Mouse (Mus musculus): Measurements from ENCODE around the gene Dad1. TPM values are rescaled to one million over a fixed set of nuclear protein-coding genes. Genes with fewer than 3 reads are reported as not detected.

The Dad1 gene
- polyA plus RNA-seq, 1 experiment, result 625 TPM

- H3K27me3 ChIP-seq (ENCODE audit: control insufficient read depth, insufficient read depth, low read length), result no peaks in the 10 kb centered on the region
- H3K4me1 ChIP-seq (ENCODE audit: control insufficient read depth, insufficient read depth, low read length), result no peaks in the 10 kb centered on the region
- H3K4me3 ChIP-seq (ENCODE audit: control insufficient read depth, low read depth, low read length), result peak overlapping the region; percentile 58; the same call in 1 of the 2 replicates
- TF ChIP-seq POLR2A (IDR thresholded peaks at IDR 0.05; ENCODE audit: control insufficient read depth, low read depth, low read length), result no peak
- TF ChIP-seq CTCF (IDR thresholded peaks at IDR 0.05; ENCODE audit: control insufficient read depth, insufficient read depth, insufficient replicate concordance, low read depth, low read length), result no peak
- H3K36me3 ChIP-seq (ENCODE audit: control insufficient read depth, insufficient read depth, low read length), result no peaks in the 10 kb centered on the region; the same call in 1 of the 2 replicates
- no peak overlapping the region for H3K27ac ChIP-seq (ENCODE audit: control insufficient read depth, insufficient read depth, low read depth, low read length)
Observed at GRCm38 (mm10) chr14:54249326-54249725, 4.6 kb downstream of the Dad1 start.

GRCm38 (mm10) chr14:54246232-54246631, 7.7 kb downstream of the Dad1 start:
- no peaks in the 10 kb centered on the region for H3K4me1 ChIP-seq (ENCODE audit: control insufficient read depth, insufficient read depth, low read length)
- no peak overlapping the region for H3K4me3 ChIP-seq (ENCODE audit: control insufficient read depth, low read depth, low read length)
- H3K27ac ChIP-seq (ENCODE audit: control insufficient read depth, insufficient read depth, low read depth, low read length), result no peak overlapping the region
- peaks cover 2% of the 10 kb centered on the region for H3K36me3 ChIP-seq (ENCODE audit: control insufficient read depth, insufficient read depth, low read length)
- H3K27me3 ChIP-seq (ENCODE audit: control insufficient read depth, insufficient read depth, low read length), result no peaks in the 10 kb centered on the region
- TF ChIP-seq CTCF (IDR thresholded peaks at IDR 0.05; ENCODE audit: control insufficient read depth, insufficient read depth, insufficient replicate concordance, low read depth, low read length) (no peak), POLR2A (IDR thresholded peaks at IDR 0.05; ENCODE audit: control insufficient read depth, low read depth, low read length) (no peak)

- Histone ChIP-seq H3K27ac (ENCODE audit: control insufficient read depth, insufficient read depth, low read depth, low read length) (no peak overlapping the region), H3K27me3 (ENCODE audit: control insufficient read depth, insufficient read depth, low read length) (no peaks in the 10 kb centered on the region), H3K4me1 (ENCODE audit: control insufficient read depth, insufficient read depth, low read length) (peaks cover 2% of the 10 kb centered on the region; the same call in 1 of the 2 replicates), H3K4me3 (ENCODE audit: control insufficient read depth, low read depth, low read length) (no peak overlapping the region), H3K36me3 (ENCODE audit: control insufficient read depth, insufficient read depth, low read length) (peaks cover 2% of the 10 kb centered on the region)
- TF ChIP-seq POLR2A (IDR thresholded peaks at IDR 0.05; ENCODE audit: control insufficient read depth, low read depth, low read length), result no peak
- no peak for TF ChIP-seq CTCF (IDR thresholded peaks at IDR 0.05; ENCODE audit: control insufficient read depth, insufficient read depth, insufficient replicate concordance, low read depth, low read length)
Observed at GRCm38 (mm10) chr14:54244183-54244582, 9.7 kb downstream of the Dad1 start.

GRCm38 (mm10) chr14:54240542-54240941, 13.4 kb downstream of the Dad1 start:
- TF ChIP-seq CTCF (IDR thresholded peaks at IDR 0.05; ENCODE audit: control insufficient read depth, insufficient read depth, insufficient replicate concordance, low read depth, low read length), result no peak
- no peak for TF ChIP-seq POLR2A (IDR thresholded peaks at IDR 0.05; ENCODE audit: control insufficient read depth, low read depth, low read length)
- H3K4me3 ChIP-seq (ENCODE audit: control insufficient read depth, low read depth, low read length), result no peak overlapping the region
- no peak overlapping the region for H3K27ac ChIP-seq (ENCODE audit: control insufficient read depth, insufficient read depth, low read depth, low read length)
- peaks cover 2% of the 10 kb centered on the region for H3K36me3 ChIP-seq (ENCODE audit: control insufficient read depth, insufficient read depth, low read length)
- no peaks in the 10 kb centered on the region for H3K27me3 ChIP-seq (ENCODE audit: control insufficient read depth, insufficient read depth, low read length)
- H3K4me1 ChIP-seq (ENCODE audit: control insufficient read depth, insufficient read depth, low read length), result peaks cover 2% of the 10 kb centered on the region; the same call in 1 of the 2 replicates

DNA sequence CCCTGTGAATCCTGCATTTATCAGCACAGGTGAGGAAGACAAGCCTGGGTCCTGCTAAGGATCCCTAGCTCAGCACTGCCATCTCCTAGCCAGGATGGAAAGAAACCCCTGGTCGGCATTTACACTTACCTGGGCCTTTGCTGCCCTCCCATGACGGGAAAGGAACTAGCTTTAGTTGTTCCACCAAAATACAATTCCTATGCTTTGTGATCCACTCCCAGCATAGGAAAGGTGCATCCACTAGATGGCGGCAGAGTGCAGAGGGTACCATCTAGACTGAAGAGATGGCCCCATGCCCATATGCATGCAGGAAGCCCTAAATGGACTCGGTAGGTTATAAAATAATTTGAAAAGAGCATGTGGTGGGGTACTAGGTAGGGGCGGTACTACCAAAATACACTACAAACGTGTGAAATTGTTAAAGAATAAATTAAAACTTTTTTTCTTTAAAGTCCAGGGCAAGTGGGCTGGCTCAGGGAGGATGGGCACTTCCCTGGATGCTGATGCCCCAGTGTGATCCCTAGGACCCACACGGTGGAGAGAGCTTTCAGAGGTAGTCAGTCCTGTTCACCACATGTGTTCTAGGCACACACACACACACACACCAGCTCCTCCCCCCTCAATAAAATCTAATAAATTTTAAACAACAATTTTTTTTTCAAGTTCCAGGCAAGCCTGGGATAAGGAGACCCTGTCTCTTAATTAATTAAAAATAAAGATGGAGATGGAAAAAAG, 14.7 kb downstream of the Dad1 start:
- no peak overlapping the region for H3K27ac ChIP-seq (ENCODE audit: control insufficient read depth, insufficient read depth, low read depth, low read length)
- H3K4me3 ChIP-seq (ENCODE audit: control insufficient read depth, low read depth, low read length), result no peak overlapping the region
- TF ChIP-seq CTCF (IDR thresholded peaks at IDR 0.05; ENCODE audit: control insufficient read depth, insufficient read depth, insufficient replicate concordance, low read depth, low read length) (peak; percentile 49; the same call in 1 of the 2 replicates), POLR2A (IDR thresholded peaks at IDR 0.05; ENCODE audit: control insufficient read depth, low read depth, low read length) (no peak)
- no peaks in the 10 kb centered on the region for H3K27me3 ChIP-seq (ENCODE audit: control insufficient read depth, insufficient read depth, low read length)
- H3K36me3 ChIP-seq (ENCODE audit: control insufficient read depth, insufficient read depth, low read length), result peaks cover 2% of the 10 kb centered on the region
- H3K4me1 ChIP-seq (ENCODE audit: control insufficient read depth, insufficient read depth, low read length), result peaks cover 2% of the 10 kb centered on the region; the same call in 1 of the 2 replicates

- Histone ChIP-seq H3K27me3 (ENCODE audit: control insufficient read depth, insufficient read depth, low read length) (no peaks in the 10 kb centered on the region), H3K4me1 (ENCODE audit: control insufficient read depth, insufficient read depth, low read length) (peaks cover 3% of the 10 kb centered on the region; the same call in 1 of the 2 replicates), H3K36me3 (ENCODE audit: control insufficient read depth, insufficient read depth, low read length) (peaks cover 2% of the 10 kb centered on the region), H3K4me3 (ENCODE audit: control insufficient read depth, low read depth, low read length) (no peak overlapping the region), H3K27ac (ENCODE audit: control insufficient read depth, insufficient read depth, low read depth, low read length) (no peak overlapping the region; the same call in 1 of the 2 replicates)
- no peak for TF ChIP-seq POLR2A (IDR thresholded peaks at IDR 0.05; ENCODE audit: control insufficient read depth, low read depth, low read length)
- TF ChIP-seq CTCF (IDR thresholded peaks at IDR 0.05; ENCODE audit: control insufficient read depth, insufficient read depth, insufficient replicate concordance, low read depth, low read length), result no peak
Observed at GRCm38 (mm10) chr14:54236881-54237280, 17.0 kb downstream of the Dad1 start.

GRCm38 (mm10) chr14:54235825-54236540, 17.9 kb downstream of the Dad1 start:
- H3K4me3 ChIP-seq (ENCODE audit: control insufficient read depth, low read depth, low read length), result no peak overlapping the region
- no peak overlapping the region for H3K27ac ChIP-seq (ENCODE audit: control insufficient read depth, insufficient read depth, low read depth, low read length)

More at GRCm38 (mm10) chr14:54235825-54236540, 17.9 kb downstream of the Dad1 start:
- no peak for TF ChIP-seq POLR2A (IDR thresholded peaks at IDR 0.05; ENCODE audit: control insufficient read depth, low read depth, low read length)
- Histone ChIP-seq H3K4me1 (ENCODE audit: control insufficient read depth, insufficient read depth, low read length) (peaks cover 7% of the 10 kb centered on the region), H3K36me3 (ENCODE audit: control insufficient read depth, insufficient read depth, low read length) (no peaks in the 10 kb centered on the region), H3K27me3 (ENCODE audit: control insufficient read depth, insufficient read depth, low read length) (no peaks in the 10 kb centered on the region)
